Mouse (Mus musculus): ENCODE measurements around the gene Shh. TPM values are rescaled to one million over a fixed set of nuclear protein-coding genes. Genes with fewer than 3 reads are reported as not detected.

Gene Shh
- total RNA-seq, 2 experiments from 2014 or later = not detected

Other genes with a start within 250 kb of the Shh start
- not detected for gene Cnpy1, start 221.4 kb downstream of the Shh start, total RNA-seq (2021)
- 10 to 100 TPM; 36.0 to 43.0 TPM for gene Rbm33, start 150.1 kb downstream of the Shh start, total RNA-seq (2021)

Data from heart, adult 18-20 months (tissue).